Mouse (Mus musculus) B cell, adult 67 days (primary cell): ENCODE measurements around the gene Slc4a5. TPM values are rescaled to one million over a fixed set of nuclear protein-coding genes. Genes with fewer than 3 reads are reported as not detected.

Experiments used
- total RNA-seq, 2 experiments: library from RNA; stranded (reverse); gene quantifications; 4 replicates each; pipeline ENCODE4 v1.2.4; 2023

Gene Slc4a5
- total RNA-seq: not detected

DNA sequence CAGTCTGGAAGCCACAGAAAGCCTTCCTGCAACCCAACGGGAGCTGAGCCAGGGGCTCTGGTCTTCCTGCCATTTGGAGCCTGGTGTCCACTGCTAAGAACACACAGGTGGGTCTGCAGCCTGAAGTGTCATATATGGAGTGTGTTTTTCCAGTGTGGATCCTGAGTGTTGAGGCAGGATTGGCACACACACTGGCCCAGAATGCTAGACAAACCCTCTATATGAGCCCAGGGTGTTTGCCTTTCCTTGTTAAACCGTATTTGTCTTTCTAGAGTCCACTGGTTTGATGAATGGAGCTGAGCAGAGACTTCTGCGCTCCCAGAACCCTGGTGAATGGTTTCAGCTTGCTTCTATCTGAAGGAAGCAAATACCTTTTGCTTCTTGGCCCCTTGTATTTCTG is at the start of gene Slc4a5:
Slc4a5 (plus strand) TSS at position 15 of the 400 bp plus-strand sequence.

DNA sequence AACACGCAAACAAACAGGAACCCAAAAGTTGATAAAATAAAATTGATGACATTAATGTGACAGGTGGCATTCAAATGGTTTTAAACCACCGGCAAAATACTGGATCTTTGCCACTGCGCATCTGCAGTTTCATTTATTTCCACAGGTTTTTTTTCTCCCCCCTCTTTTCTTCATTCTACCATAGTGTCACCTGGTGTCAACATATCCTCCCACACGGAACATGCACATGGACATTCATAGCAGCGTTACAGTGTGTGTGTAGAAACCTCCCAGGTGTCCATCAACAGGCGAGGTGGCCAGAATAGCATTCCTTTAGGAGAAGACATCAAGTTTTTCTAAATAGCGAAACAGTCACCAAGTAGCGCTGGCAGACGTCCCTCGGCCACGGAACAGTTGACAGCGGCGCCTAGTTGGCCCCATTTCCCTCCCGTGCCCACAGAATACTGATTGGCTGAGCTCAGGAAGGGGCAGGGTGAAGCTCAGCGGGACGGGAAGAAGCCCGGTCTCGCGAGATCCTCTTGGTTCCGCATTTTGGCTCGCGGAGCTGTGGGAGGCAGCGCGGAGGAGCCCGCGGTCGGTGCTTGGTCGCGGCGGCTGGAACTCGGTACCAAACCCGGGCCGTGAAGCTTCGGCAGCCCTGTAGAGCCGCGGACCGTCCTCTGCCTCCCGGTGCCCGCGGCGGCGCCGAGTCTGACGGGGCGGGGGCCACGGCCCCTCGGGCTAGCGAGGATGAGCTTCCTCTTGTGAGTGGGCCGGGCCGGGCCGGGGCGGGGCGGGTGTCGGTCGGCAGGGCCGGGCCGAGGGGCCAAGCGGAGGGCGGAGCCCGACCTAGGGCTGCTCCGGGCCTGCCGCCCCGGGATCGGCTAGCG is 106.1 kb downstream of the Slc4a5 start, which contains the start of the genes Mthfd2 and Mob1a:
Mthfd2 (minus strand) TSS at position 384 of the 869 bp plus-strand sequence.
Mob1a (plus strand) TSS at position 492 of the 869 bp plus-strand sequence.

DNA sequence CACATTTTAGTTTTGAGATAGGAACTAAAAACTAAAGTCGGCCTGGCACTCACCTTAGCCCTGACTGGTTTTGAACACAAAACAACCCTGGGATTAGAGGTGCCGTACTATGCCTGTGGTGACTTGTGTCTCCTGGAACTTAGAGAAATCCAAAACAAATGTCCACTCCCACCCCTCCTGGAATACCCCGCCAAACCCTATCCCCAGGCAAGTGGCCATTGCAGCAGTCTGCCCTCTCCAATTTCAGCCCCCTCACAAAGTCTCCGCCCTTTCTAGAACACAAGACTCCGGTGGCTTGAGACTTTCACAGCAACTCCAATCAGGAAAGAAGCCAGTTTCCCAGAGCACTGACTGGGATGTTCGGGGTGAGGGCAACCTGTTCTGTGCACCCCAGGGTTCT is 129.2 kb downstream of the Slc4a5 start, which contains the start of gene Bola3:
Bola3 (plus strand) TSS at position 275 of the 400 bp plus-strand sequence.

Other genes with a start within 250 kb of the Slc4a5 start
- 10 to 100 TPM; 36.2 to 38.6 TPM for gene Dok1, start 186.4 kb upstream of the Slc4a5 start, total RNA-seq
- gene Loxl3, start 185.7 kb upstream of the Slc4a5 start, total RNA-seq: 1 to 10 TPM in 1 of 2 experiments, under 1 TPM in 1; 0.55 to 1.2 TPM
- 100 to 1,000 TPM; 363 to 400 TPM for gene Aup1, start 165.3 kb upstream of the Slc4a5 start, total RNA-seq
- gene Htra2, start 164.6 kb upstream of the Slc4a5 start, total RNA-seq: 10 to 100 TPM; 51.1 to 60.0 TPM
- gene Dqx1, start 162.0 kb upstream of the Slc4a5 start, total RNA-seq: 1 to 10 TPM; 8.8 to 9.3 TPM
- gene Tlx2, start 149.5 kb upstream of the Slc4a5 start, total RNA-seq: not detected
- gene Pcgf1, start 142.0 kb upstream of the Slc4a5 start, total RNA-seq: 10 to 100 TPM; 20.2 to 26.1 TPM
- gene Lbx2, start 133.5 kb upstream of the Slc4a5 start, total RNA-seq: under 1 TPM in 1 of 2 experiments, not detected in 1; 0.70 TPM
- 10 to 100 TPM; 19.5 to 25.7 TPM for gene Ccdc142, start 118.2 kb upstream of the Slc4a5 start, total RNA-seq
- 10 to 100 TPM; 13.5 to 17.0 TPM for gene Gm42688, start 118.2 kb upstream of the Slc4a5 start, total RNA-seq
- gene Mrpl53, start 110.8 kb upstream of the Slc4a5 start, total RNA-seq: 10 to 100 TPM; 29.8 to 35.3 TPM
- 10 to 100 TPM; 37.3 to 49.6 TPM for gene Mogs, start 104.3 kb upstream of the Slc4a5 start, total RNA-seq
- 10 to 100 TPM; 46.4 to 46.7 TPM for gene Wbp1, start 98.3 kb upstream of the Slc4a5 start, total RNA-seq
- gene Ino80b, start 94.4 kb upstream of the Slc4a5 start, total RNA-seq: 10 to 100 TPM; 35.6 to 40.9 TPM
- gene Rtkn, start 84.4 kb upstream of the Slc4a5 start, total RNA-seq: not detected
- gene Wdr54, start 63.4 kb upstream of the Slc4a5 start, total RNA-seq: 1 to 10 TPM; 1.1 to 1.8 TPM
- not detected for gene 1700003E16Rik, start 63.4 kb upstream of the Slc4a5 start, total RNA-seq
- gene Dctn1, start 53.9 kb upstream of the Slc4a5 start, total RNA-seq: 100 to 1,000 TPM; 113 to 115 TPM
- gene Mthfd2, start 106.1 kb downstream of the Slc4a5 start, total RNA-seq: 10 to 100 TPM; 12.7 to 14.5 TPM
- gene Mob1a, start 106.2 kb downstream of the Slc4a5 start, total RNA-seq: 100 to 1,000 TPM; 153 to 161 TPM
- gene Bola3, start 129.3 kb downstream of the Slc4a5 start, total RNA-seq: 10 to 100 TPM; 26.0 to 34.8 TPM
- gene Tet3, start 239.3 kb downstream of the Slc4a5 start, total RNA-seq: 10 to 100 TPM; 82.0 to 89.5 TPM